Mouse (Mus musculus) myocyte (in vitro differentiated cells): Measurements from ENCODE around the gene Syt1.

Source experiments
- E2F4 ChIP-seq: IDR thresholded peaks from one replicate; pipeline ENCODE4 v1.6.1; 2011; ENCODE audit warnings: mild to moderate bottlenecking, control low read depth, moderate library complexity; ENCODE audit not compliant: insufficient read depth
- POLR2A ChIP-seq: IDR thresholded peaks from one replicate; pipeline ENCODE4 v1.6.1; 2011; ENCODE audit warnings: low read depth, mild to moderate bottlenecking, control low read depth, moderate library complexity; ENCODE audit not compliant: insufficient read length
- SRF ChIP-seq: IDR thresholded peaks from one replicate; pipeline ENCODE4 v1.6.1; 2011; ENCODE audit warnings: low read depth; ENCODE audit not compliant: control insufficient read depth, insufficient read length
- USF1 ChIP-seq: IDR thresholded peaks from one replicate; pipeline ENCODE4 v1.6.1; 2011; ENCODE audit warnings: low read depth, mild to moderate bottlenecking, control low read depth, moderate library complexity

DNA sequence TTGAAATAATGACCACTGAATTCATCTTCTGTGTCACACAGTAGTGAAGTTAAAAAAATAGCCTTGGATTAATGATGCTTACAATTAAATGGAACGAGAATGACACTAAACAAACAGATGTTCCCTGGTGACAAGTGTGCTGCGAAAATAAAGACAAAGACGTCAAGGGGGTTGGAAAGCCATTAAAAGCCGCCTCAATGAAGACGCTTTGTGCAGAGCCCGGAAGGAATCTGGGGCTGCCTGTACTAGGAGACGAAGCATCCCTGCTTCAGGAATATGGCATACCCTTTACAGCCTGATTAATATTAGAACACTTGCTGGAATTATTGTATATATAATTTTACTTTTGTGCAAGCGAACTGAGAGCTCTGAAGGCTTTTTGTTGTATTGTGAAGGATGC, 234.0 kb downstream of the Syt1 start:
- TF ChIP-seq POLR2A (no peak), USF1 (no peak), SRF (no peak), E2F4 (no peak)
